Mouse (Mus musculus) myocyte (in vitro differentiated cells): Measurements from ENCODE around the gene Marco. TPM values are rescaled to one million over a fixed set of nuclear protein-coding genes. Genes with fewer than 3 reads are reported as not detected.

Source experiments
- H3K27me3 ChIP-seq: one replicate; pipeline ENCODE4 v1.6.1; 2011; ENCODE audit not compliant: control insufficient read depth, insufficient read depth, insufficient read length
- H3K36me3 ChIP-seq: one replicate; pipeline ENCODE4 v1.6.1; 2011; ENCODE audit not compliant: control insufficient read depth, insufficient read depth
- H3K4me2 ChIP-seq: one replicate; pipeline ENCODE4 v1.6.1; 2011; ENCODE audit warnings: low read depth, control low read depth
- H3K4me3 ChIP-seq: one replicate; pipeline ENCODE4 v1.5.1; 2011; ENCODE audit warnings: mild to moderate bottlenecking, control low read depth, moderate library complexity
- H3K79me2 ChIP-seq: one replicate; pipeline ENCODE4 v1.6.1; 2011; ENCODE audit not compliant: control insufficient read depth, insufficient read depth
- H3ac ChIP-seq: one replicate; pipeline ENCODE4 v1.6.1; 2011; ENCODE audit not compliant: control insufficient read depth, insufficient read length
- CEBPB ChIP-seq: IDR thresholded peaks from 2 replicates; pipeline ENCODE4 v1.6.1; 2011; ENCODE audit warnings: mild to moderate bottlenecking, moderate library complexity; ENCODE audit not compliant: poor library complexity, insufficient read depth, severe bottlenecking
- E2F4 ChIP-seq: IDR thresholded peaks from one replicate; pipeline ENCODE4 v1.6.1; 2011; ENCODE audit warnings: mild to moderate bottlenecking, control low read depth, moderate library complexity; ENCODE audit not compliant: insufficient read depth
- MAX ChIP-seq: IDR thresholded peaks from one replicate; pipeline ENCODE4 v1.6.1; 2011; ENCODE audit warnings: low read depth, mild to moderate bottlenecking, control low read depth
- MYOD1 ChIP-seq, 3 experiments: IDR thresholded peaks; one replicate each; pipeline ENCODE4 v1.6.1; 2011; ENCODE audit warnings: control low read depth in 2 of 3, low read depth in 2 of 3, mild to moderate bottlenecking in 2 of 3, moderate library complexity in 1 of 3; ENCODE audit not compliant: insufficient read length in 2 of 3, control insufficient read depth in 1 of 3
- MYOG ChIP-seq, 3 experiments: IDR thresholded peaks; one replicate each; pipeline ENCODE4 v1.6.1; 2011; ENCODE audit warnings: control low read depth in 2 of 3, low read depth in 2 of 3, mild to moderate bottlenecking in 2 of 3; ENCODE audit not compliant: insufficient read length in 2 of 3, control insufficient read depth in 1 of 3, insufficient read depth in 1 of 3
- POLR2A ChIP-seq: IDR thresholded peaks from one replicate; pipeline ENCODE4 v1.6.1; 2011; ENCODE audit warnings: low read depth, mild to moderate bottlenecking, control low read depth, moderate library complexity; ENCODE audit not compliant: insufficient read length
- POLR2AphosphoS2 ChIP-seq: IDR thresholded peaks from one replicate; pipeline ENCODE4 v1.6.1; 2011; ENCODE audit warnings: low read depth, control low read depth; ENCODE audit not compliant: insufficient read length
- REST ChIP-seq: IDR thresholded peaks from one replicate; pipeline ENCODE4 v1.6.1; 2011; ENCODE audit warnings: mild to moderate bottlenecking, control low read depth, moderate library complexity; ENCODE audit not compliant: insufficient read depth, insufficient read length
- SRF ChIP-seq: IDR thresholded peaks from one replicate; pipeline ENCODE4 v1.6.1; 2011; ENCODE audit warnings: low read depth; ENCODE audit not compliant: control insufficient read depth, insufficient read length
- TCF12 ChIP-seq: IDR thresholded peaks from one replicate; pipeline ENCODE4 v1.6.1; 2011; ENCODE audit warnings: mild to moderate bottlenecking, control low read depth; ENCODE audit not compliant: poor library complexity, insufficient read depth, severe bottlenecking
- TCF3 ChIP-seq: IDR thresholded peaks from one replicate; pipeline ENCODE4 v1.6.1; 2011; ENCODE audit warnings: low read depth, control low read depth; ENCODE audit not compliant: insufficient read length
- USF1 ChIP-seq: IDR thresholded peaks from one replicate; pipeline ENCODE4 v1.6.1; 2011; ENCODE audit warnings: low read depth, mild to moderate bottlenecking, control low read depth, moderate library complexity
- polyA plus RNA-seq: library from polyadenylated mRNA; unstranded; fragments of >200 nt; fragmentation: generic; extraction: Trizol; gene quantifications from one replicate; pipeline ENCODE4 v1.2.1, GENCODE M21; 2012; ENCODE audit warnings: missing spikeins

Gene Marco
- polyA plus RNA-seq, 1 experiment, result not detected

DNA sequence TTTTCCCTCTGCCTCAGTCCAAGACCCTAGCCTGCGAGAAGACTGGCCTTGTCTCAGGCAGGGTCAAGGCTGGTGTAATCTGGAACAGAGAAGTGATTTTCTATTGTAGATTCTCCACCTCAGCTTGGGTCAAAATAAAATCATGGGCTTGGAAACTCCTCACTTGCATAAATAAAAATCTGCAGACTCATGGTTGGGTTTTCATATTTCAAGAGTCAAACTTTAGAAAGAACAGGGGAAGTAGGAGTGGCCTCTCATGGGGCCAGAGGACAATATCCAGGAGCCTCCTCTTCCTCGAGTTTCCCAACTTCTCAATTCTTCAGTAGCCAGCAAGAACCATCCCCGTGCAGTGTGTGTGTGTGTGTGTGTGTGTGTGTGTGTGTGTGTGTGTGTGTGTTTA lies 26.9 kb upstream of the Marco start:
- TF ChIP-seq POLR2A, result no peak
- no peak for TF ChIP-seq CEBPB
- TF ChIP-seq TCF12, result no peak
- TF ChIP-seq SRF, result no peak
- no peak for TF ChIP-seq REST
- no peak for TF ChIP-seq USF1
- Histone ChIP-seq H3ac (no peak overlapping the region), H3K27me3 (peaks cover 7% of the 10 kb centered on the region), H3K36me3 (no peaks in the 10 kb centered on the region), H3K79me2 (no peaks in the 10 kb centered on the region), H3K4me2 (no peak overlapping the region), H3K4me3 (no peak overlapping the region)

GRCm38 (mm10) chr1:120529881-120530280 lies 25.1 kb upstream of the Marco start:
- Histone ChIP-seq H3K27me3 (peaks cover 7% of the 10 kb centered on the region), H3K4me2 (no peak overlapping the region), H3ac (no peak overlapping the region), H3K79me2 (no peaks in the 10 kb centered on the region), H3K36me3 (no peaks in the 10 kb centered on the region), H3K4me3 (no peak overlapping the region)
- TF ChIP-seq CEBPB, result no peak
- no peak for TF ChIP-seq POLR2AphosphoS2
- TF ChIP-seq POLR2A, result no peak

DNA sequence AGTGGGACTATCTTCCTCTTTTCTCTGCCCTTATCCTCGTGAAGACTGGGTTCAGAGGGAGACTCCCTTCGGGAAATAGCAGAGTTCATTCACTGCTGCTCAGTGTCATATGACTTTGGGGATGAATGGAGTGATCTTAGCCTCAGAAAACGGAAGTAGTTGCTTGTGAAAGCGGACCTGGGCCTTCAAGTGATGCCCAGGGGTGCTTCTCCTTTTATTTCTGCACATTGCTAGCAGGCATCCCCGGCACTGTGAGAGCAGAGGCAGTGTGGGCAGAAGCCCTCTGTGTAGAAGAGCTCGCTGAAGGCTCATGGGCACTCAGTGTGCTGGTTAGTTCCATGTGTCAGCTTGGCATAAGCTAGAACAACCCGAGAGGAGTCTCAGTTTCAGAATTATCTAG lies 12.8 kb upstream of the Marco start:
- no peak overlapping the region for H3ac ChIP-seq
- H3K27me3 ChIP-seq, result no peaks in the 10 kb centered on the region
- no peak overlapping the region for H3K4me2 ChIP-seq
- H3K79me2 ChIP-seq, result no peaks in the 10 kb centered on the region
- H3K36me3 ChIP-seq, result no peaks in the 10 kb centered on the region
- H3K4me3 ChIP-seq, result no peak overlapping the region
- TF ChIP-seq SRF, result no peak
- no peak for TF ChIP-seq REST
- TF ChIP-seq POLR2AphosphoS2, result no peak
- no peak for TF ChIP-seq E2F4
- TF ChIP-seq POLR2A, result no peak
- TF ChIP-seq MYOD1 (IDR thresholded peaks at IDR 0.05; ENCODE audit: control insufficient read depth in 1 of 3, insufficient read length in 2 of 3, low read depth in 2 of 3), result no peak
- no peak for TF ChIP-seq TCF12
- TF ChIP-seq MAX, result no peak
- TF ChIP-seq USF1, result no peak
- TF ChIP-seq MYOG (IDR thresholded peaks at IDR 0.05; ENCODE audit: control insufficient read depth in 1 of 3, insufficient read depth in 1 of 3, insufficient read length in 2 of 3, low read depth in 2 of 3), result no peak
- TF ChIP-seq CEBPB, result no peak

DNA sequence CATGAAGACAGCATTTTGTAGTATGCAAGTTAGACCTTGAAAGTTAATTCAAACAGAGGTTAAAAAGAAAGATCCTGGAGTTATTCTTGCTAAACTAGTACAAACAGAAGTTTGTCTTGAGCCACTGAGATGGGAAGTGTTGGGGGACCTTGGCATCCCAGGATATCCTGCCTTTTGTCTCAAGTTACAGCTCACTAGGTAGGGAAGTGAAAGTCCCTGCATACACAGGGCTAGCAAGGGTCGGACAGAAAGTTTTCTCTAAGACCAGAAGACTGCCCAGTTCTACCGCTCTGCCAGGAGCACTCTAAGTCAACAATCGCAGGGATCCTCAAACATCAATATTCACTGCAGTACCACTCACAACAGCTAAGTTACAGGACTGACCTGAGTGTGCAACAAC lies 5.5 kb upstream of the Marco start:
- no peak overlapping the region for H3K4me3 ChIP-seq
- no peak overlapping the region for H3ac ChIP-seq
- no peak overlapping the region for H3K4me2 ChIP-seq
- TF ChIP-seq MAX, result no peak
- no peak for TF ChIP-seq MYOD1 (IDR thresholded peaks at IDR 0.05; ENCODE audit: control insufficient read depth in 1 of 3, insufficient read length in 2 of 3, low read depth in 2 of 3)
- TF ChIP-seq REST, result no peak
- no peak for TF ChIP-seq POLR2A
- no peak for TF ChIP-seq USF1
- TF ChIP-seq E2F4, result no peak
- TF ChIP-seq POLR2AphosphoS2, result no peak
- TF ChIP-seq SRF, result no peak
- TF ChIP-seq TCF12, result no peak
- no peak for TF ChIP-seq TCF3
- no peak for TF ChIP-seq CEBPB
- no peak for TF ChIP-seq MYOG (IDR thresholded peaks at IDR 0.05; ENCODE audit: control insufficient read depth in 1 of 3, insufficient read depth in 1 of 3, insufficient read length in 2 of 3, low read depth in 2 of 3)
- no peaks in the 10 kb centered on the region for H3K27me3 ChIP-seq
- no peaks in the 10 kb centered on the region for H3K36me3 ChIP-seq
- H3K79me2 ChIP-seq, result no peaks in the 10 kb centered on the region

GRCm38 (mm10) chr1:120508976-120509375 lies 4.2 kb upstream of the Marco start:
- Histone ChIP-seq H3K4me2 (no peak overlapping the region), H3K36me3 (no peaks in the 10 kb centered on the region), H3K4me3 (no peak overlapping the region), H3K79me2 (no peaks in the 10 kb centered on the region), H3ac (no peak overlapping the region), H3K27me3 (no peaks in the 10 kb centered on the region)
- no peak for TF ChIP-seq SRF
